Comparison of ENCODE assay signal across 19 mouse cellular contexts in the genomic region with DNA sequence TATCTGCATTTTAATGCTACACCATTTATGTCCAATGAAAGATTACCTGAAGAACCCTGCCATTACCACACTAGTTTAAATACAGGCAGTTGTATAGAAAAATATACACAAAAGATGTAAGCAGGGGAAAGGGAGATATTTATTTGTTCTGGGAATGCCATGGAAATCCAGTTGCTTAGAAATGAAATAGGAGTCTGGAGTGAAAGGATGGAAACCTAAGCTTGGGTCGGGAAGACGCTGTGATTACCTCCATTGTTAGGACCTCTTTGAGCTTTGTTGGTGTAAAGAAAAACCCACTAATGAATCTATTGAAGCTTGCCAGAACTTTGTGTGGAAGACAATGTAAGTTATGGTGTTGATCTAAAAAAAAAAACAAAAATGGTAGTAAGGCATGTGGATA.
DNase-seq lines count a peak whose midpoint lies in the region; ATAC-seq and TF ChIP-seq lines count a peak whose summit lies in the region.
"Had no signal": no experiment of that assay in that cellular context is flagged by ENCODE, and none has a peak within 500 bp of the region (broad histone marks: within the 10 kb centered on the region; RNA-seq: fewer than 3 reads in every experiment).

No protein-coding gene starts in this region.

- no peaks in the 10 kb centered on the region for H3K36me3 ChIP-seq in embryonic facial prominence, embryonic 11.5 days (replicated peaks; ENCODE audit: control insufficient read depth, insufficient read depth, low read depth, low read length)
- H3K36me3 ChIP-seq in embryonic facial prominence, embryonic 10.5 days (replicated peaks), result no peaks in the 10 kb centered on the region
- H3K36me3 ChIP-seq in forebrain, embryonic 14.5 days (ENCODE audit: control insufficient read depth, insufficient read depth, low read length), result no peaks in the 10 kb centered on the region
- no peaks in the 10 kb centered on the region for H3K36me3 ChIP-seq in hindbrain, embryonic 15.5 days
- H3K36me3 ChIP-seq in midbrain, postnatal 0 days (ENCODE audit: insufficient read depth, low read length), result no peaks in the 10 kb centered on the region
- H3K36me3 ChIP-seq in heart, embryonic 12.5 days, result no peaks in the 10 kb centered on the region
- H3K36me3 ChIP-seq: G1E; limb, embryonic 13.5 days had no signal

- no peak overlapping the region for H3K9ac ChIP-seq in embryonic facial prominence, embryonic 11.5 days (replicated peaks; ENCODE audit: low read length)
- no peak overlapping the region for H3K9ac ChIP-seq in forebrain, embryonic 14.5 days (ENCODE audit: low read length)
- H3K9ac ChIP-seq in hindbrain, embryonic 15.5 days, result no peak overlapping the region
- H3K9ac ChIP-seq in midbrain, postnatal 0 days (replicated peaks; ENCODE audit: low read length, poor library complexity, severe bottlenecking), result no peak overlapping the region
- H3K9ac ChIP-seq in heart, embryonic 12.5 days, result no peak overlapping the region
- H3K9ac ChIP-seq: limb, embryonic 13.5 days; liver, embryonic 14.5 days had no signal

- H3K4me2 ChIP-seq in embryonic facial prominence, embryonic 11.5 days (ENCODE audit: low read depth, low read length), result no peak overlapping the region
- H3K4me2 ChIP-seq in forebrain, embryonic 14.5 days (ENCODE audit: low read length), result no peak overlapping the region
- no peak overlapping the region for H3K4me2 ChIP-seq in hindbrain, embryonic 15.5 days
- no peak overlapping the region for H3K4me2 ChIP-seq in midbrain, postnatal 0 days (ENCODE audit: low read depth, low read length, poor library complexity, severe bottlenecking)
- no peak overlapping the region for H3K4me2 ChIP-seq in heart, embryonic 12.5 days
- H3K4me2 ChIP-seq: limb, embryonic 13.5 days had no signal

- H3K9me3 ChIP-seq in embryonic facial prominence, embryonic 11.5 days (replicated peaks; ENCODE audit: control insufficient read depth, low read length), result no peaks in the 10 kb centered on the region
- H3K9me3 ChIP-seq in embryonic facial prominence, embryonic 10.5 days, result no peaks in the 10 kb centered on the region
- no peaks in the 10 kb centered on the region for H3K9me3 ChIP-seq in forebrain, embryonic 14.5 days (replicated peaks; ENCODE audit: control insufficient read depth, low read length)
- H3K9me3 ChIP-seq in hindbrain, embryonic 15.5 days, result no peaks in the 10 kb centered on the region
- H3K9me3 ChIP-seq in midbrain, postnatal 0 days (ENCODE audit: low read length), result no peaks in the 10 kb centered on the region
- no peaks in the 10 kb centered on the region for H3K9me3 ChIP-seq in heart, embryonic 12.5 days (replicated peaks)
- H3K9me3 ChIP-seq: G1E; limb, embryonic 13.5 days; megakaryocyte, embryonic 14.5 days had no signal

- 0 out of 2 replicates have a peak, but pooled peaks have one; percentile 2 for ATAC-seq in embryonic facial prominence, embryonic 11.5 days (replicated peaks; ENCODE audit: insufficient number of reproducible peaks, low FRiP score, low TSS enrichment, low read depth)
- no peak for ATAC-seq in forebrain, embryonic 14.5 days
- ATAC-seq in hindbrain, embryonic 15.5 days (ENCODE audit: low FRiP score, low read depth), result no peak
- no peak for ATAC-seq in midbrain, postnatal 0 days (ENCODE audit: low FRiP score)
- ATAC-seq in heart, embryonic 12.5 days (ENCODE audit: insufficient number of reproducible peaks, low FRiP score), result no peak
- ATAC-seq: CD4-positive, CD25-positive, alpha-beta regulatory T cell, adult 4 months; lung, postnatal 0 days had no signal

- 73% methylated on average over 2 of the region's 2 CpGs for WGBS in embryonic facial prominence, embryonic 11.5 days
- 61% methylated on average over 2 of the region's 2 CpGs for WGBS in embryonic facial prominence, embryonic 10.5 days
- whole genome bisulfite sequencing in forebrain, embryonic 14.5 days, result 10% methylated on average over 2 of the region's 2 CpGs
- 27% methylated on average over 2 of the region's 2 CpGs for WGBS in hindbrain, embryonic 15.5 days
- 46% methylated on average over 2 of the region's 2 CpGs for WGBS in midbrain, postnatal 0 days
- WGBS in heart, embryonic 12.5 days, result 88% methylated on average over 2 of the region's 2 CpGs

- no peaks in the 10 kb centered on the region for H3K4me1 ChIP-seq in embryonic facial prominence, embryonic 11.5 days (ENCODE audit: control insufficient read depth, insufficient read depth, low read length)
- no peaks in the 10 kb centered on the region for H3K4me1 ChIP-seq in embryonic facial prominence, embryonic 10.5 days
- H3K4me1 ChIP-seq in forebrain, embryonic 14.5 days (ENCODE audit: control insufficient read depth, insufficient read depth, low read length), result peaks cover 31% of the 10 kb centered on the region; the same call in 1 of the 2 replicates
- no peaks in the 10 kb centered on the region for H3K4me1 ChIP-seq in hindbrain, embryonic 15.5 days (replicated peaks)
- no peaks in the 10 kb centered on the region for H3K4me1 ChIP-seq in midbrain, postnatal 0 days (ENCODE audit: insufficient read depth, low read length)
- no peaks in the 10 kb centered on the region for H3K4me1 ChIP-seq in heart, embryonic 12.5 days (replicated peaks)
- H3K4me1 ChIP-seq: limb, embryonic 13.5 days; megakaryocyte, embryonic 14.5 days had no signal

- no peak overlapping the region for H3K4me3 ChIP-seq in embryonic facial prominence, embryonic 11.5 days (ENCODE audit: low read depth, low read length)
- no peak overlapping the region for H3K4me3 ChIP-seq in embryonic facial prominence, embryonic 10.5 days
- H3K4me3 ChIP-seq in forebrain, embryonic 14.5 days (ENCODE audit: low read depth, low read length), result no peak overlapping the region
- no peak overlapping the region for H3K4me3 ChIP-seq in hindbrain, embryonic 15.5 days
- H3K4me3 ChIP-seq in midbrain, postnatal 0 days (ENCODE audit: low read depth, low read length), result no peak overlapping the region
- no peak overlapping the region for H3K4me3 ChIP-seq in heart, embryonic 12.5 days
- H3K4me3 ChIP-seq: limb, embryonic 13.5 days; megakaryocyte, embryonic 14.5 days had no signal

- no peak overlapping the region for H3K27ac ChIP-seq in embryonic facial prominence, embryonic 11.5 days (replicated peaks; ENCODE audit: low read depth, low read length)
- H3K27ac ChIP-seq in embryonic facial prominence, embryonic 10.5 days (replicated peaks), result no peak overlapping the region
- peak overlapping the region; percentile 76; the same call in 1 of the 2 replicates for H3K27ac ChIP-seq in forebrain, embryonic 14.5 days (ENCODE audit: low read depth, low read length)
- peak overlapping the region; percentile 12 for H3K27ac ChIP-seq in hindbrain, embryonic 15.5 days (replicated peaks)
- H3K27ac ChIP-seq in midbrain, postnatal 0 days (ENCODE audit: low read depth, low read length), result peak overlapping the region; percentile 14; the same call in 1 of the 2 replicates
- no peak overlapping the region for H3K27ac ChIP-seq in heart, embryonic 12.5 days (ENCODE audit: poor library complexity, severe bottlenecking)
- H3K27ac ChIP-seq: limb, embryonic 13.5 days; liver, embryonic 14.5 days had no signal

- peak; percentile 7 for DNase-seq in embryonic facial prominence, embryonic 11.5 days (ENCODE audit: low spot score)
- no peak for DNase-seq in embryonic facial prominence, embryonic 10.5 days (ENCODE audit: low spot score)
- DNase-seq in forebrain, embryonic 14.5 days (ENCODE audit: low spot score), result no peak
- no peak for DNase-seq in midbrain, postnatal 0 days (ENCODE audit: low spot score)
- DNase-seq in layer of hippocampus, postnatal 36 days, result no peak
- DNase-seq in right cerebral cortex, postnatal 14 days, result no peak
- DNase-seq: heart, adult 18-20 months; kidney, adult 2 months; kidney, postnatal 25 days; right cerebral cortex, postnatal 4 days; thymus, postnatal 14 days had no signal

- TF ChIP-seq CTCF in midbrain, postnatal 0 days (IDR thresholded peaks at IDR 0.05), result no peak

- no peaks in the 10 kb centered on the region for H3K27me3 ChIP-seq in embryonic facial prominence, embryonic 11.5 days (ENCODE audit: control insufficient read depth, insufficient read depth, low read length)
- no peaks in the 10 kb centered on the region for H3K27me3 ChIP-seq in embryonic facial prominence, embryonic 10.5 days (replicated peaks; ENCODE audit: low read depth, poor library complexity, severe bottlenecking)
- no peaks in the 10 kb centered on the region for H3K27me3 ChIP-seq in forebrain, embryonic 14.5 days (replicated peaks; ENCODE audit: control insufficient read depth, insufficient read depth, low read length)
- no peaks in the 10 kb centered on the region for H3K27me3 ChIP-seq in hindbrain, embryonic 15.5 days
- H3K27me3 ChIP-seq in midbrain, postnatal 0 days (ENCODE audit: insufficient read depth, low read length), result no peaks in the 10 kb centered on the region
- H3K27me3 ChIP-seq in heart, embryonic 12.5 days (replicated peaks), result no peaks in the 10 kb centered on the region
- H3K27me3 ChIP-seq: limb, embryonic 13.5 days; megakaryocyte, embryonic 14.5 days had no signal

Comparison
In these comparisons a context has a peak if more than half of its experiments do, and no peak if none do; other contexts are left out.
1. H3K27ac ChIP-seq: peak in forebrain, embryonic 14.5 days (single experiment), hindbrain, embryonic 15.5 days (single experiment) and midbrain, postnatal 0 days (single experiment); none in embryonic facial prominence, embryonic 11.5 days (single experiment), embryonic facial prominence, embryonic 10.5 days (single experiment) and heart, embryonic 12.5 days (single experiment).